Mouse (Mus musculus): ENCODE results near the gene Gpx2. TPM values are rescaled to one million over a fixed set of nuclear protein-coding genes. Genes with fewer than 3 reads are reported as not detected.

Gpx2 gene
- total and polyA plus RNA-seq, 2 experiments = 0.09 to 0.21 TPM

DNA sequence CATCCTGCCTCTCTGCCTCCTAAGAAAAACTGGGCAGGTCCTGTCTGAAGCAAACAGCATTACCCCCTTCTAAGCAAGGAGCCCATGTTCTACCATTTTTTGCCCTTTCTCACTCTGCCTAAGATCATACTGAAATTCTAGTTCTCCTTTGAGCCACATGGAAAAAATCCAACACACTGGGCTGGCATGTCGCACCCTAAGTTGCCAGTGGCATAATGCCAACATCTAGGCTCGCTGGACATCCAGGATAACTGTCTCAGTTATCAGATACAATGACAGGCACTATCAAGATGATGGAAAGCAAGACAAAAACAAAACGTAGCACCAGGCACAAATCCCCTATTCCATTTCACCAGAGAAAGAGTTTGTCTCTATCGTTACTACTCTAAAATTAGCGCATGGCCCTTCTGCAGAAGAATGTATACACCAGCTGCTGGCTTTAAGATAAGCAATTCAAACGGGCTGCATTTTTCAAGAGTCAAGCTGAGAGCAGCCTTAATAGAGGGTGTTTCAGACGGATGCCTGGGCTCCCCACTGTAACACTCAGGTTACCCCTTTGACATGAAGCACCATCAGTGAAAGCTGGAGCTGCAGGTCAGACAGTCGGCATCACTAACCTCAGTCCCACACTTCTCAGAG lies 4.8 kb downstream of the Gpx2 start:
- TF ChIP-seq CTCF (IDR thresholded peaks at IDR 0.05; ENCODE audit: low read depth, low read length) = no peak
- TF ChIP-seq POLR2A (IDR thresholded peaks at IDR 0.05; ENCODE audit: extremely low read depth, insufficient read depth, low read length) = no peak
- Histone ChIP-seq H3K79me2 (ENCODE audit: control insufficient read depth, insufficient read depth, low read length) (no peaks in the 10 kb centered on the region), H3K27ac (replicated peaks; ENCODE audit: insufficient read depth, low read depth, low read length) (no peak overlapping the region), H3K4me1 (ENCODE audit: control insufficient read depth, insufficient read depth, low read length) (no peaks in the 10 kb centered on the region), H3K36me3 (ENCODE audit: control insufficient read depth, insufficient read depth, low read length) (no peaks in the 10 kb centered on the region), H3K27me3 (ENCODE audit: control insufficient read depth, insufficient read depth, low read length) (no peaks in the 10 kb centered on the region), H3K9ac (ENCODE audit: low read depth, low read length) (no peak overlapping the region), H3K4me3 (ENCODE audit: insufficient read depth, low read depth, low read length) (no peak overlapping the region)
- WGBS = 38% methylated on average over 8 of the region's 8 CpGs
- peak; percentile 24 for DNase-seq (ENCODE audit: extremely low read depth, low read depth, low spot score)

DNA sequence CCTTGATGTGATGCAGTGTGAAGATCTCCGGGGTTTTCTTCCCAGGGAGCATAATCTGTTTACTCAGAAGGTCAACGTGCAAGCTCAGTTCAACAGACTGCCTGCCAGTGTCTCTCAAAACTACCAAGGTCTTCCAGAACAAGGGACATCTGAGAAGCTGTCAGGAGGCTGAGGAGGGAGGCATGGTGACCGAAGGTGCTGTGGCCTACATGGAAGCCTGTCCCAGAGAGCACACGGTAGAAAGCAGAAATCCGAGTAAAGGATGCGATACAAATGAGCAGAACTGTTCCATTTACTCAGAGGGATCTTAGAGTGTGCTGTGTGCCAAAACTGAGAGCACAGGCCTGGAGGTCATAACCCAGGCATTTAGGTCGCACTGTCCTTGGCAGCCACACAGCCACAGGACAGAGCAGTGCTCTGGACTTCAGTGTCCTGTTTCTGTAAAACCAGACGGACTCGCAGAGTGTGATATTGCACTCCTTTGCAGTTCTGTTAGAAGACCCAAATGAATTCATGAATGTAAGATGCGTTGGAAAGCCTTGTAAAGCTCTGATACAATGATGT lies 11.2 kb downstream of the Gpx2 start:
- Histone ChIP-seq H3K27ac (replicated peaks; ENCODE audit: insufficient read depth, low read depth, low read length) (peak overlapping the region; percentile 48), H3K4me3 (ENCODE audit: insufficient read depth, low read depth, low read length) (no peak overlapping the region), H3K27me3 (ENCODE audit: control insufficient read depth, insufficient read depth, low read length) (no peaks in the 10 kb centered on the region), H3K9ac (ENCODE audit: low read depth, low read length) (no peak overlapping the region), H3K79me2 (ENCODE audit: control insufficient read depth, insufficient read depth, low read length) (no peaks in the 10 kb centered on the region), H3K4me1 (ENCODE audit: control insufficient read depth, insufficient read depth, low read length) (peaks cover 10% of the 10 kb centered on the region), H3K36me3 (ENCODE audit: control insufficient read depth, insufficient read depth, low read length) (peaks cover 4% of the 10 kb centered on the region; the same call in 1 of the 2 replicates)
- TF ChIP-seq CTCF (IDR thresholded peaks at IDR 0.05; ENCODE audit: low read depth, low read length) (no peak), POLR2A (IDR thresholded peaks at IDR 0.05; ENCODE audit: extremely low read depth, insufficient read depth, low read length) (no peak)
- DNase-seq (ENCODE audit: extremely low read depth, low read depth, low spot score) = peak; percentile 93
- WGBS = 21% methylated on average over 10 of the region's 10 CpGs

DNA sequence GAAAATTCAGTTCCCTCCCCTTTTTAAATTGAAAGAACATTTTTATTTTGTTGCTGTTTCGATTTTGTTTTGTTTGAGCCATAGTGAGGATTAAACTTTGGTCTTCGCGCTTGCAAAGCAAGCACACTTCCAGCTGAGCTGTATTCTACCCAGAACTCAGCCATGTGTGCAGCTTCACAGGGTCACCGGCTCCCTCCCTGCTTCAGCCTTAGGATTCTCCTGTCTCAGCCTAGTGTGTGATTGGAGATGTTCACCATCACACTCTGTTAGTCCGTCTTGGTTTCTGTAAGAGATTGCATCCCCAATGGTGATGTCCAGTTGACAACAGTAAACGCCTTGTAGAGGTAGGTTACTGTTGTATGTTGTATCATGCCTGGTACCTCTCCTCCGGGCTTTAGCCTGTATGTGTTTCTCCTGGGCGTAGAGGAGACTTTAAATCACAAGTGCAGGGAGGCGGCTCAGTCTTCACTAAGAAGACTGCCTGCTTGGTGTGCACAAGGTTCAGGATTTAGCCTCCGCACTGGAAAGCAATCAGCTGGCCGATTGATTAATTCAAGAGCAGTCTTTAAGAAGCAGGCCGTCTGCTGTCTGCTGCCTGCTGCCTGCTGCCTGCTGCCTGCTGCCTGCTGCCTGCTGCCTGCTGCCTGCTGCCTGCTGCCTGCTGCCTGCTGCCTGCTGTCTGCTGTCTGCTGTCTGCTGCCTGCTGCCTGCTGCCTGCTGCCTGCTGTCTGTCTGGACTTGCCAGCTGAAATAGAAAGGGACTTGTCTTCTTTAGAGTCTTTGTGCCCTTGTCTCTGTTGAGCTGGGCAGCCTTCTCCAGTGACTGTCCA lies 14.5 kb downstream of the Gpx2 start:
- WGBS = 91% methylated on average over 12 of the region's 12 CpGs
- no peak for DNase-seq (ENCODE audit: extremely low read depth, low read depth, low spot score)
- H3K27ac ChIP-seq (replicated peaks; ENCODE audit: insufficient read depth, low read depth, low read length) = no peak overlapping the region
- no peaks in the 10 kb centered on the region for H3K27me3 ChIP-seq (ENCODE audit: control insufficient read depth, insufficient read depth, low read length)
- no peak overlapping the region for H3K9ac ChIP-seq (ENCODE audit: low read depth, low read length)
- peaks cover 6% of the 10 kb centered on the region; the same call in 1 of the 2 replicates for H3K36me3 ChIP-seq (ENCODE audit: control insufficient read depth, insufficient read depth, low read length)
- no peak overlapping the region for H3K4me3 ChIP-seq (ENCODE audit: insufficient read depth, low read depth, low read length)
- no peaks in the 10 kb centered on the region for H3K79me2 ChIP-seq (ENCODE audit: control insufficient read depth, insufficient read depth, low read length)
- peaks cover 10% of the 10 kb centered on the region for H3K4me1 ChIP-seq (ENCODE audit: control insufficient read depth, insufficient read depth, low read length)
- TF ChIP-seq POLR2A (IDR thresholded peaks at IDR 0.05; ENCODE audit: extremely low read depth, insufficient read depth, low read length) = no peak
- no peak for TF ChIP-seq CTCF (IDR thresholded peaks at IDR 0.05; ENCODE audit: low read depth, low read length)

DNA sequence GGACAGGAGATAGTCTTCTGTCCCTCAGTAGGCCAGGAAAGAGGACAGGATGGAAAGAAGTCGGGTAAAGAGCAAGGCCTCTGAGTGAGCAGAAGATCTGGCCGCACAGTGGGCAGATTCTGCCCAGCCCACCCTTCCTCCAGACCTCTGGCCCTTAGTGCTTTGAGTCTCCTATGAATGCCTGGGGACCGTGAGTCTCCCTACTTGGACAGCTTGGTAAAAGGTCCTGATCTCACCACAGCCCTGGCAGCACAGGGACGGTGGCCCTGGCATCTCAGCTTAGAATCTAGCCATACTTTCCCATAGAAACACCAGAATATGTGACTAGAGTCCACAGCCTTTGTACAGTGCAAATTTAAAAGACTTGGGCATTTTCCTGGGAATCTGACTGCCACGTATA lies 15.4 kb downstream of the Gpx2 start:
- 90% methylated on average over 5 of the region's 5 CpGs for WGBS
- TF ChIP-seq CTCF (IDR thresholded peaks at IDR 0.05; ENCODE audit: low read depth, low read length) (no peak), POLR2A (IDR thresholded peaks at IDR 0.05; ENCODE audit: extremely low read depth, insufficient read depth, low read length) (no peak)

DNA sequence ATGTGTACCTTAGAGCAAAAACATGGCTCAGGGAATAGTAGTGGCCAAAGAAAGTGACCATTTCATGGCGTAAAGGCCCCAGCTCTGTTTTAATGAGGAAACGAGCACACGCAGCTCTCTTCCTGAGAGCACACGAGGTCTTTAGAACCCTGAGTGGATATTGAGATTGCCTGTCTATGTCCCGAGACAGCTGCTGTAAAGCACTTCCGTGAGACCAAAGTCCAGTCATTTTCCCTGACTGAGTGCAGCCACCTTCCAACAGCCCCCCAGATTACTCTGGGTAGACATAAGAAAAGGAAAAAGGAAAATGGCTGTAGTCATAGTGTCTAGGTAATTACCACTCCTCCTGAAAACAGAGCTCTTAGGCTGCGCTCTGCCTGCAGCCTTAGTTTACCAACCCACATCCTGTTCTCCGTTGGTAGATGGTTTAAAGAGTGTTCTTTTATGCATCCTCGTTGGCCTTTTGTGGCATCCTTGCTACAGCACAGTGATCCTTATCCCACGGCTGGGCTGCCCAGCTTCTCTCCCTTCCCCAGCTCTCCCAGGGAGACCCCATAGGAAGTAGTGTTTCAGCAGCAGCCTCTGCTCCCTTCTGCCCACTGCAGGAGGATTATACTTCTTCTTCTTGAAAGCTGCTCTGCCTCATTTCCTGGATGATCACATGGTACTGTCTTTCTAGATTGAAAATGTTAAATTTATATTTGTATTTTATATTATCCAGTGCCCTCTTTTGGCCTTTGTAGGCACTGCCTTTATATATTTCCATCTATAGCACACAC lies 16.9 kb downstream of the Gpx2 start:
- Histone ChIP-seq H3K27me3 (ENCODE audit: control insufficient read depth, insufficient read depth, low read length) (no peaks in the 10 kb centered on the region), H3K79me2 (ENCODE audit: control insufficient read depth, insufficient read depth, low read length) (peaks cover 4% of the 10 kb centered on the region; the same call in 1 of the 2 replicates), H3K27ac (replicated peaks; ENCODE audit: insufficient read depth, low read depth, low read length) (no peak overlapping the region), H3K36me3 (ENCODE audit: control insufficient read depth, insufficient read depth, low read length) (peaks cover 6% of the 10 kb centered on the region; the same call in 1 of the 2 replicates), H3K4me1 (ENCODE audit: control insufficient read depth, insufficient read depth, low read length) (peaks cover 3% of the 10 kb centered on the region; the same call in 1 of the 2 replicates), H3K9ac (ENCODE audit: low read depth, low read length) (no peak overlapping the region), H3K4me3 (ENCODE audit: insufficient read depth, low read depth, low read length) (no peak overlapping the region)
- TF ChIP-seq CTCF (IDR thresholded peaks at IDR 0.05; ENCODE audit: low read depth, low read length) (no peak), POLR2A (IDR thresholded peaks at IDR 0.05; ENCODE audit: extremely low read depth, insufficient read depth, low read length) (no peak)
- 92% methylated on average over 10 of the region's 10 CpGs for WGBS
- no peak for DNase-seq (ENCODE audit: extremely low read depth, low read depth, low spot score)

More for the DNA sequence above, 15.4 kb downstream of the Gpx2 start:
- Histone ChIP-seq H3K36me3 (ENCODE audit: control insufficient read depth, insufficient read depth, low read length) (peaks cover 6% of the 10 kb centered on the region; the same call in 1 of the 2 replicates), H3K27me3 (ENCODE audit: control insufficient read depth, insufficient read depth, low read length) (no peaks in the 10 kb centered on the region), H3K27ac (replicated peaks; ENCODE audit: insufficient read depth, low read depth, low read length) (no peak overlapping the region), H3K79me2 (ENCODE audit: control insufficient read depth, insufficient read depth, low read length) (no peaks in the 10 kb centered on the region), H3K4me3 (ENCODE audit: insufficient read depth, low read depth, low read length) (no peak overlapping the region), H3K4me1 (ENCODE audit: control insufficient read depth, insufficient read depth, low read length) (peaks cover 10% of the 10 kb centered on the region), H3K9ac (ENCODE audit: low read depth, low read length) (no peak overlapping the region)
- DNase-seq (ENCODE audit: extremely low read depth, low read depth, low spot score) = no peak

Data from liver, adult 2 months (tissue).